Mouse (Mus musculus): Measurements from ENCODE around the gene Rabgap1l. TPM values are rescaled to one million over a fixed set of nuclear protein-coding genes. Genes with fewer than 3 reads are reported as not detected.
A peak's percentile ranks its signal among the peaks of the same experiment; 100 is the strongest.

The Rabgap1l gene
- polyA plus RNA-seq, 1 experiment from 2014 or later, result 44.8 TPM

GRCm38 (mm10) chr1:160245954-160246353 is 547.1 kb downstream of the Rabgap1l start:
- H3K4me2 ChIP-seq (ENCODE audit: low read length), result no peak overlapping the region
- no peaks in the 10 kb centered on the region for H3K36me3 ChIP-seq (ENCODE audit: control insufficient read depth, insufficient read depth, low read length)
- no peak overlapping the region for H3K27ac ChIP-seq (replicated peaks; ENCODE audit: low read depth, low read length)
- no peak for ATAC-seq (ENCODE audit: low FRiP score, low TSS enrichment)
- H3K9me3 ChIP-seq (ENCODE audit: control insufficient read depth, low read length), result no peaks in the 10 kb centered on the region
- H3K4me3 ChIP-seq (replicated peaks; ENCODE audit: low read depth, low read length), result no peak overlapping the region
- no peaks in the 10 kb centered on the region for H3K4me1 ChIP-seq (ENCODE audit: control insufficient read depth, insufficient read depth, low read length)
- H3K9ac ChIP-seq (replicated peaks; ENCODE audit: low read length), result no peak overlapping the region
- DNase-seq, result no peak
- WGBS, result 86% methylated on average over 2 of the region's 2 CpGs
- no peaks in the 10 kb centered on the region for H3K27me3 ChIP-seq (ENCODE audit: control insufficient read depth, insufficient read depth, low read length)

GRCm38 (mm10) chr1:160244689-160245088 is 548.3 kb downstream of the Rabgap1l start:
- WGBS, result 87% methylated on average over 5 of the region's 5 CpGs
- H3K9ac ChIP-seq (replicated peaks; ENCODE audit: low read length), result no peak overlapping the region
- no peaks in the 10 kb centered on the region for H3K36me3 ChIP-seq (ENCODE audit: control insufficient read depth, insufficient read depth, low read length)
- DNase-seq (no peak), ATAC-seq (ENCODE audit: low FRiP score, low TSS enrichment) (no peak)
- H3K27ac ChIP-seq (replicated peaks; ENCODE audit: low read depth, low read length), result no peak overlapping the region
- H3K27me3 ChIP-seq (ENCODE audit: control insufficient read depth, insufficient read depth, low read length), result no peaks in the 10 kb centered on the region
- H3K4me3 ChIP-seq (replicated peaks; ENCODE audit: low read depth, low read length), result no peak overlapping the region
- H3K4me2 ChIP-seq (ENCODE audit: low read length), result no peak overlapping the region
- H3K4me1 ChIP-seq (ENCODE audit: control insufficient read depth, insufficient read depth, low read length), result no peaks in the 10 kb centered on the region
- no peaks in the 10 kb centered on the region for H3K9me3 ChIP-seq (ENCODE audit: control insufficient read depth, low read length)

- 96% methylated on average over 2 of the region's 2 CpGs for WGBS
- Histone ChIP-seq H3K27ac (replicated peaks; ENCODE audit: low read depth, low read length) (no peak overlapping the region), H3K4me1 (ENCODE audit: control insufficient read depth, insufficient read depth, low read length) (no peaks in the 10 kb centered on the region), H3K4me2 (ENCODE audit: low read length) (no peak overlapping the region), H3K36me3 (ENCODE audit: control insufficient read depth, insufficient read depth, low read length) (no peaks in the 10 kb centered on the region), H3K9ac (replicated peaks; ENCODE audit: low read length) (no peak overlapping the region), H3K9me3 (ENCODE audit: control insufficient read depth, low read length) (no peaks in the 10 kb centered on the region), H3K4me3 (replicated peaks; ENCODE audit: low read depth, low read length) (no peak overlapping the region), H3K27me3 (ENCODE audit: control insufficient read depth, insufficient read depth, low read length) (no peaks in the 10 kb centered on the region)
- DNase-seq (no peak), ATAC-seq (ENCODE audit: low FRiP score, low TSS enrichment) (no peak)
These were observed 552.9 kb downstream of the Rabgap1l start for GRCm38 (mm10) chr1:160240091-160240490.

GRCm38 (mm10) chr1:160238852-160239443 is 554.1 kb downstream of the Rabgap1l start:
- no peak for ATAC-seq (ENCODE audit: low FRiP score, low TSS enrichment)
- H3K4me3 ChIP-seq (replicated peaks; ENCODE audit: low read depth, low read length), result no peak overlapping the region
- H3K36me3 ChIP-seq (ENCODE audit: control insufficient read depth, insufficient read depth, low read length), result no peaks in the 10 kb centered on the region
- no peaks in the 10 kb centered on the region for H3K27me3 ChIP-seq (ENCODE audit: control insufficient read depth, insufficient read depth, low read length)
- no peak for DNase-seq
- H3K4me2 ChIP-seq (ENCODE audit: low read length), result no peak overlapping the region
- H3K9me3 ChIP-seq (ENCODE audit: control insufficient read depth, low read length), result no peaks in the 10 kb centered on the region
- no peaks in the 10 kb centered on the region for H3K4me1 ChIP-seq (ENCODE audit: control insufficient read depth, insufficient read depth, low read length)
- WGBS, result 91% methylated on average over 1 of the region's 1 CpGs
- no peak overlapping the region for H3K9ac ChIP-seq (replicated peaks; ENCODE audit: low read length)
- H3K27ac ChIP-seq (replicated peaks; ENCODE audit: low read depth, low read length), result no peak overlapping the region

- ATAC-seq (ENCODE audit: low FRiP score, low TSS enrichment), result no peak
- H3K27me3 ChIP-seq (ENCODE audit: control insufficient read depth, insufficient read depth, low read length), result no peaks in the 10 kb centered on the region
- WGBS, result 94% methylated on average over 2 of the region's 2 CpGs
These were observed 555.0 kb downstream of the Rabgap1l start for GRCm38 (mm10) chr1:160237981-160238380.

GRCm38 (mm10) chr1:160233921-160234320 is 559.1 kb downstream of the Rabgap1l start:
- H3K4me1 ChIP-seq (ENCODE audit: control insufficient read depth, insufficient read depth, low read length), result no peaks in the 10 kb centered on the region
- no peaks in the 10 kb centered on the region for H3K36me3 ChIP-seq (ENCODE audit: control insufficient read depth, insufficient read depth, low read length)
- no peak for DNase-seq
- no peaks in the 10 kb centered on the region for H3K9me3 ChIP-seq (ENCODE audit: control insufficient read depth, low read length)
- no peak for ATAC-seq (ENCODE audit: low FRiP score, low TSS enrichment)
- no peaks in the 10 kb centered on the region for H3K27me3 ChIP-seq (ENCODE audit: control insufficient read depth, insufficient read depth, low read length)
- H3K4me3 ChIP-seq (replicated peaks; ENCODE audit: low read depth, low read length), result no peak overlapping the region
- no peak overlapping the region for H3K4me2 ChIP-seq (ENCODE audit: low read length)
- no peak overlapping the region for H3K9ac ChIP-seq (replicated peaks; ENCODE audit: low read length)
- no peak overlapping the region for H3K27ac ChIP-seq (replicated peaks; ENCODE audit: low read depth, low read length)

More at GRCm38 (mm10) chr1:160237981-160238380, 555.0 kb downstream of the Rabgap1l start:
- H3K4me2 ChIP-seq (ENCODE audit: low read length), result no peak overlapping the region
- no peaks in the 10 kb centered on the region for H3K9me3 ChIP-seq (ENCODE audit: control insufficient read depth, low read length)
- H3K27ac ChIP-seq (replicated peaks; ENCODE audit: low read depth, low read length), result no peak overlapping the region
- no peaks in the 10 kb centered on the region for H3K4me1 ChIP-seq (ENCODE audit: control insufficient read depth, insufficient read depth, low read length)
- no peak overlapping the region for H3K9ac ChIP-seq (replicated peaks; ENCODE audit: low read length)
- H3K4me3 ChIP-seq (replicated peaks; ENCODE audit: low read depth, low read length), result no peak overlapping the region
- DNase-seq, result no peak
- H3K36me3 ChIP-seq (ENCODE audit: control insufficient read depth, insufficient read depth, low read length), result no peaks in the 10 kb centered on the region

- no peaks in the 10 kb centered on the region for H3K36me3 ChIP-seq (ENCODE audit: control insufficient read depth, insufficient read depth, low read length)
- DNase-seq (peak; percentile 11), ATAC-seq (ENCODE audit: low FRiP score, low TSS enrichment) (no peak)
- H3K9ac ChIP-seq (replicated peaks; ENCODE audit: low read length), result no peak overlapping the region
- H3K4me2 ChIP-seq (ENCODE audit: low read length), result no peak overlapping the region
- WGBS, result 61% methylated on average over 3 of the region's 3 CpGs
- no peaks in the 10 kb centered on the region for H3K4me1 ChIP-seq (ENCODE audit: control insufficient read depth, insufficient read depth, low read length)
- no peak overlapping the region for H3K27ac ChIP-seq (replicated peaks; ENCODE audit: low read depth, low read length)
- no peaks in the 10 kb centered on the region for H3K9me3 ChIP-seq (ENCODE audit: control insufficient read depth, low read length)
- H3K27me3 ChIP-seq (ENCODE audit: control insufficient read depth, insufficient read depth, low read length), result no peaks in the 10 kb centered on the region
- H3K4me3 ChIP-seq (replicated peaks; ENCODE audit: low read depth, low read length), result no peak overlapping the region
These were observed 560.9 kb downstream of the Rabgap1l start for GRCm38 (mm10) chr1:160232113-160232512.

GRCm38 (mm10) chr1:160231013-160231412 is 562.0 kb downstream of the Rabgap1l start:
- Histone ChIP-seq H3K36me3 (ENCODE audit: control insufficient read depth, insufficient read depth, low read length) (no peaks in the 10 kb centered on the region), H3K4me2 (ENCODE audit: low read length) (no peak overlapping the region), H3K9me3 (ENCODE audit: control insufficient read depth, low read length) (no peaks in the 10 kb centered on the region), H3K9ac (replicated peaks; ENCODE audit: low read length) (no peak overlapping the region), H3K4me1 (ENCODE audit: control insufficient read depth, insufficient read depth, low read length) (no peaks in the 10 kb centered on the region), H3K27me3 (ENCODE audit: control insufficient read depth, insufficient read depth, low read length) (no peaks in the 10 kb centered on the region), H3K4me3 (replicated peaks; ENCODE audit: low read depth, low read length) (no peak overlapping the region), H3K27ac (replicated peaks; ENCODE audit: low read depth, low read length) (no peak overlapping the region)
- 64% methylated on average over 4 of the region's 4 CpGs for WGBS
- DNase-seq (peak; percentile 88), ATAC-seq (ENCODE audit: low FRiP score, low TSS enrichment) (no peak)

GRCm38 (mm10) chr1:160227850-160228249 is 565.2 kb downstream of the Rabgap1l start:
- Histone ChIP-seq H3K36me3 (ENCODE audit: control insufficient read depth, insufficient read depth, low read length) (peaks cover 10% of the 10 kb centered on the region; the same call in 1 of the 2 replicates), H3K9ac (replicated peaks; ENCODE audit: low read length) (no peak overlapping the region), H3K27ac (replicated peaks; ENCODE audit: low read depth, low read length) (no peak overlapping the region), H3K9me3 (ENCODE audit: control insufficient read depth, low read length) (no peaks in the 10 kb centered on the region), H3K4me2 (ENCODE audit: low read length) (no peak overlapping the region), H3K27me3 (ENCODE audit: control insufficient read depth, insufficient read depth, low read length) (no peaks in the 10 kb centered on the region), H3K4me1 (ENCODE audit: control insufficient read depth, insufficient read depth, low read length) (no peaks in the 10 kb centered on the region), H3K4me3 (replicated peaks; ENCODE audit: low read depth, low read length) (no peak overlapping the region)
- DNase-seq (no peak), ATAC-seq (ENCODE audit: low FRiP score, low TSS enrichment) (no peak)
